Mouse (Mus musculus) heart, embryonic 10.5 days (tissue): ENCODE measurements around the gene Rpgrip1. TPM values are rescaled to one million over a fixed set of nuclear protein-coding genes. Genes with fewer than 3 reads are reported as not detected.

Experiments used
- DNase-seq: peaks from one replicate; pipeline ENCODE4 v3.0.0-alpha.2; 2017; ENCODE audit warnings: low spot score
- H3K27ac ChIP-seq: fragments of 300-500 bp; sonication (generic); 2 replicates; pipeline ENCODE4 v1.5.1; 2016; ENCODE audit warnings: mild to moderate bottlenecking
- H3K27me3 ChIP-seq: fragments of 300-500 bp; sonication (generic); 2 replicates; pipeline ENCODE4 v1.6.1; 2016; ENCODE audit warnings: mild to moderate bottlenecking; ENCODE audit not compliant: poor library complexity, insufficient read depth, severe bottlenecking
- H3K36me3 ChIP-seq: fragments of 300-500 bp; sonication (generic); 2 replicates; pipeline ENCODE4 v1.6.1; 2016; ENCODE audit warnings: mild to moderate bottlenecking, moderate library complexity
- H3K4me1 ChIP-seq: fragments of 300-500 bp; sonication (generic); 2 replicates; pipeline ENCODE4 v1.6.1; 2016; ENCODE audit warnings: mild to moderate bottlenecking
- H3K4me3 ChIP-seq: fragments of 300-500 bp; sonication (generic); 2 replicates; pipeline ENCODE4 v1.5.1; 2016; ENCODE audit warnings: mild to moderate bottlenecking, moderate library complexity
- H3K9me3 ChIP-seq: fragments of 300-500 bp; sonication (generic); 2 replicates; pipeline ENCODE4 v1.6.1; 2016; ENCODE audit warnings: mild to moderate bottlenecking, moderate library complexity
- WGBS: fragments of 180-500 bp; shearing (Covaris S2); methylation state at CpG from one replicate; pipeline ENCODE4 v1.1.7; 2016; 5-methylcytosine and 5-hydroxymethylcytosine counted together
- polyA plus RNA-seq: library from polyadenylated mRNA; unstranded; fragments of >200 nt; fragmentation: Nextera tagmentation; extraction: Ambion mirVana; gene quantifications from 2 replicates; pipeline ENCODE4 v1.2.1, GENCODE M21; 2016

Gene Rpgrip1
- polyA plus RNA-seq, 1 experiment from 2014 or later: 61.7 TPM

DNA sequence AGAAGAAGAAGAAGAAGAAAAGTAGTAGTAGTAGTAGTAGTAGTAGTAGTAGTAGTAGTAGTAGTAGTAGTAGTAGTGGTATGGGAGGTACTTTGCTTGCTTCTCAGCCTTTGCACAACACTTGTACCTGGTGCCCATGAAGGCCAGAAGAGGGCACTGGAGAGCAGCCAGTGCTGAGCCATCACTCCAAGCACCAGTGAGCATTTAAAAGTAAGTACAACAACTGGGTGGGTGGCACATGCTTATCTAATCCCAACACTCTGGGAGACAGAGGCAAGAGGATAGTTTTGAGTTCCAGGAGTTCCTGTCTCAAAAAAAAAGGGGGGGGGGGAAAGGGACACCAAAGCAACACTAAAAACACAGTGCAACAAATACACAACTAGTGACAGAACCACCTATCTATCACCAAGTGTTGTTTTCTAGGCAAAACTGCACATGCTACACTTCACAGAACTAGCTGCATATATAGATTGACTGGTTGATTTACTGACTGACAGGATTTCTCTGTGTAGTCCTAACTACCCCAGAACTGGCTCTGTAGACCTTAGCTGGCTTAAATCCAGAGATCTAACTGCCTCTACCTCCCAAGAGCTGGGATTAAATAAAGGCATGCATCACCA, 80.3 kb downstream of the Rpgrip1 start:
- Histone ChIP-seq H3K9me3 (no peaks in the 10 kb centered on the region), H3K27me3 (no peaks in the 10 kb centered on the region), H3K4me3 (no peak overlapping the region), H3K27ac (no peak overlapping the region), H3K4me1 (peaks cover 3% of the 10 kb centered on the region; the same call in 1 of the 2 replicates), H3K36me3 (peaks cover 15% of the 10 kb centered on the region)
- no peak for DNase-seq

DNA sequence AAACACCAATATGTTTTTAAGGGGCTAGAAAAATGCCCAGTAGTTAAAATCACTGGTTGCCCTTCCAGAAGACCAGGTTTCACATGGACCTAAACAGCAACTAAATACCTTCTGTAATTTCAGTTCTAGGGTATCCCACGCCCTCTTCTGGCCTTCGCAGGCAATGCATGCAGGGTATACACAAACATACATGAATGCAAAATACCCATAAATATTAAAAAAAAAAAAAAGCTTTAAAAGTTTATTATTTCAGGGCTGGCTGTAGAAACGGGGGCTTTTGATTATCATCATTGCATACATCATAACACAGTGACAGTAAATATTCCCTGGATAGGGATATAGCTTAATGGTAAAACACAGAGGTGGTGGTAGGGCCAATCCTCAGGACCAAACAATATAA, 85.2 kb downstream of the Rpgrip1 start:
- no peaks in the 10 kb centered on the region for H3K9me3 ChIP-seq
- H3K27ac ChIP-seq: no peak overlapping the region
- peaks cover 36% of the 10 kb centered on the region for H3K36me3 ChIP-seq
- DNase-seq: no peak
- H3K4me1 ChIP-seq: peaks cover 7% of the 10 kb centered on the region; the same call in 1 of the 2 replicates
- 11% methylated on average over 3 of the region's 3 CpGs for WGBS
- H3K4me3 ChIP-seq: peak overlapping the region; percentile 100
- H3K27me3 ChIP-seq: no peaks in the 10 kb centered on the region

DNA sequence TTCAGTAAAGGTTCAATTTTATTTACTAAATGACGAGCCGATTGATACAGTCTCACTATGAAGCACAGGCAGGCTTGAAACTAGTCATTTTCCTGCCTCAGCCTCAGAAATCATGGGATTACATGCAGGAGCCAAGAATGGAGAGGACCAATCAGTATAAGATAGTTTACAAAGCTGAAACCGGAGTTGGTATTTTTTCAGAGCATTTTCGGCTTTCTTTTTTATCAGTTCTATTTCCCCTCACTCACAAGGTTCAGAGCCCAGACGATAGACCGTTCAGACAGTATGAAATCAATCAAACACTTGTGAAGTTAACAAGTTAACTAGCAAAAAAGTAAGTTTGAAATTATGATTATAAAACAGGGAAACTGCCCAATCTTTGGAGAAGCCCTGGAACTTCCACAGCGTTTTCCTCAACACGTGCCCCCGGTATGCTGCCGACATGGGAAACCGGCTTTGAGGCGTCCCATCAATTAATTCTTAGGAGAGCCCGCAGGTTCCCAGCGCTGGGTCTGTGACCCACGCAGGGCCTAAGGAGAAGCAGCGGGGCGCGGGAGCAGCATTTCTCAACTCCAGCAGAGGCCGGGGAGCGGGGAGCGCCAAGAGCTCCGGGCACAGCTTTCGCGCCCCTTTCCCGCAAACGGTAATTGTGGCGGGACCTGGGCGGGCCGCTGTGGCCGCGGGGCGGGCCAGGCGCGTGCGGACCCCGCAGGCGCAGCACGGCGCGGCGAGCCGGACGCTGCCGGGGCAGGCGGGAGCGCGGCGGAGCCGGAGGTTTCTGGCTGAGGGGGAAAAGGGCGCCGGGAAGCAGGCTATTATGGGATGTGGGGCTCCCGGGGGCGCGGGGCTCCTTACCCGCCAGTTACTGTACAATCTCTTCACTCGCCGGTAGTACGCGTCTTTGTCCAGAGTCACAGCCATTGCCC, 86.0 kb downstream of the Rpgrip1 start:
- Histone ChIP-seq H3K27ac (peak overlapping the region; percentile 99), H3K36me3 (peaks cover 44% of the 10 kb centered on the region), H3K27me3 (no peaks in the 10 kb centered on the region), H3K4me3 (peak overlapping the region; percentile 100), H3K4me1 (peaks cover 7% of the 10 kb centered on the region; the same call in 1 of the 2 replicates), H3K9me3 (no peaks in the 10 kb centered on the region)
- under 1% methylated on average over 59 of the region's 59 CpGs for WGBS
- DNase-seq: no peak

DNA sequence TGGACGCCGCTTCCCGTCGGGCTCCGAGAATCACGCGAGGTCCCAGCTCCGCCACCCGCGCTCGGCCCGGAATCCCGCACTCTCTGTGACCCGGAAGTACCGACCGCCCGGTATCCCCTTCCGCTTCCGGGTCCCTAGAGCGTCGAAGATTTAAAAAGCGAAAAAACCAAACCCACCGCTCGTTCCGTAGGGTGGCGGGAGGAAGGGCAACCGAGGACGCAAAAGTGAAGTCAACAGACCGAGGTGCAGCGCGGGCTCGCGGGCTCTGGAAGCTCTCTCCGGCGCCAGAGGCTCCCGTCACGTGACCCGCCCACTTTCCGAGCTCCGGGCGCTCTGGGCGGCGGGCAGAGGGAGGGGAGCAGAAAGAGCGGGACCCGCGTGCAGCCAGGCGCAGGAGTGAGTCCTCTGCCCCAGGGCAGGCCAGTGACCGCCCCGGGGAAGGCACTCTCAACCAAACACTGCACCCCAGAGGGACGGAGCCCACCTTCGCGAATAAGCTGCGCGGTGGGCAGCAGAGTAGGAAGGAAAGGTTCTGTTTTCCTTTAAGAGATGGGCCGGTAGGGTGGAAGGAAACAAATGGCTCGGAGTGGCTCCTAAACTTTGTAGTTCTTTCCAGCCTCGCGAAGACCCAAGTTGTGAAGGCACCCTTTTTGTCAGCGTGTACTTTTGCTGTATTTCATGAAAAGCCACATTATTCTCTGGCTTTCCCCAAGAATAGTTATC, 86.8 kb downstream of the Rpgrip1 start, which contains the start of gene Supt16:
Gene Supt16 (minus strand): TSS at position 261 of the 723 bp plus-strand sequence.
- Histone ChIP-seq H3K27me3 (no peaks in the 10 kb centered on the region), H3K4me1 (peaks cover 7% of the 10 kb centered on the region; the same call in 1 of the 2 replicates), H3K27ac (peak within 1 kb of the TSS; percentile 99), H3K9me3 (no peaks in the 10 kb centered on the region), H3K36me3 (peaks cover 47% of the 10 kb centered on the region), H3K4me3 (peak within 1 kb of the TSS; percentile 100)
- DNase-seq: peak; percentile 92
- WGBS: under 1% methylated on average over 59 of the region's 59 CpGs

DNA sequence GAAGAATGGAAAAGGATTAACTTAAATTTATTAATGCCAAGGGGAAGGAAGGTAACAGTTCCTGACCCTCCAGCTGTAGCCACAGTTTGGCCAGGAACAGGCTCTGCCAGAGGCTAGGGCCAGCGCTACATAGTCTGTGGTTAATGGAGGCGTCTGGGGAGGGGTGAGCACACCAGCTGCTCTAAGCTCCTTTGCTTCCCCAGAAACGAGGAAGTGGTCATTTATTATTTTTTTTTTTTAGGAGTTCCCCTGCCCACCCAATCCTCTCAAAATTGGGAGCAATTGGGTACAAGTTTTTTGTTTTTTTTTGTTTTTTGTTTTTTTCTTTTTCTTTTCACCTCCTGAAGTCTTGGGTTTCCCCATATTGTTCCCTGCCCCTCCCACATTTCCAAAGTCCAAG, 87.6 kb downstream of the Rpgrip1 start:
- H3K4me1 ChIP-seq: peaks cover 7% of the 10 kb centered on the region; the same call in 1 of the 2 replicates
- no peaks in the 10 kb centered on the region for H3K9me3 ChIP-seq
- no peaks in the 10 kb centered on the region for H3K27me3 ChIP-seq
- DNase-seq: no peak
- H3K4me3 ChIP-seq: peak overlapping the region; percentile 100
- peaks cover 49% of the 10 kb centered on the region for H3K36me3 ChIP-seq
- WGBS: 28% methylated on average over 3 of the region's 3 CpGs
- peak overlapping the region; percentile 99 for H3K27ac ChIP-seq

DNA sequence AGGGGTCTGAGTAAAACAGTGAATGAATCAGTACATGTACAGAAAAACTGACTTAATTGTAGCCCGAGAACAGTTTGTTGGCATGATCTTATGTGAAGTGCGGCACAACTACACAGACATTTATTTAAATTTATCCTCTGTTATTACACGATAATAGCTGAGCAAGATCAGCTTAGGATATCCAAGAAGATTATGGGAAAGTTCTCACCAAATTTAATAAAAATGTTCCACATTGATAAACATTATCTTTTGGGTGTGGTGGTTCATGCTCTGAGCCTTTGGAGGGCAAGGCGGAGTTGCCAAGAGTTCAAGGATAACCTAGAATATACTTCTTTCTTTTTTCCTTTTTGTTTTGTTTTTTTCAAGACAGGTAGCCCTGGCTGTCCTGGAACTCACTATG, 88.9 kb downstream of the Rpgrip1 start:
- peaks cover 7% of the 10 kb centered on the region; the same call in 1 of the 2 replicates for H3K4me1 ChIP-seq
- DNase-seq: no peak
- no peaks in the 10 kb centered on the region for H3K9me3 ChIP-seq
- no peaks in the 10 kb centered on the region for H3K27me3 ChIP-seq
- H3K4me3 ChIP-seq: no peak overlapping the region
- 90% methylated on average over 4 of the region's 4 CpGs for WGBS
- peaks cover 56% of the 10 kb centered on the region for H3K36me3 ChIP-seq
- no peak overlapping the region for H3K27ac ChIP-seq

Other genes with a start within 250 kb of the Rpgrip1 start
- 40.0 and 45.1 TPM in 2 replicates for gene Mettl17, start 225.9 kb upstream of the Rpgrip1 start, polyA plus RNA-seq
- gene Slc39a2, start 217.8 kb upstream of the Rpgrip1 start, polyA plus RNA-seq: 0.53 and 0.63 TPM in 2 replicates
- 92.7 and 155 TPM in 2 replicates for gene Ndrg2, start 196.5 kb upstream of the Rpgrip1 start, polyA plus RNA-seq
- not detected in 2 replicates for gene Tppp2, start 192.3 kb upstream of the Rpgrip1 start, polyA plus RNA-seq
- not detected in 2 replicates for gene Rnase13, start 187.9 kb upstream of the Rpgrip1 start, polyA plus RNA-seq
- gene Arhgef40, start 126.0 kb upstream of the Rpgrip1 start, polyA plus RNA-seq: 72.3 and 86.4 TPM in 2 replicates
- 0.27 and 0.57 TPM in 2 replicates for gene Tmem253, start 95.0 kb upstream of the Rpgrip1 start, polyA plus RNA-seq
- gene Zfp219, start 90.0 kb upstream of the Rpgrip1 start, polyA plus RNA-seq: 21.5 and 31.1 TPM in 2 replicates
- gene Olfr221, start 68.2 kb upstream of the Rpgrip1 start, polyA plus RNA-seq: not detected in 2 replicates
- 506 and 686 TPM in 2 replicates for gene Hnrnpc, start 6.7 kb upstream of the Rpgrip1 start, polyA plus RNA-seq
- gene Supt16, start 86.7 kb downstream of the Rpgrip1 start, polyA plus RNA-seq: 40.6 and 45.2 TPM in 2 replicates
- gene Chd8, start 147.1 kb downstream of the Rpgrip1 start, polyA plus RNA-seq: 32.6 and 34.0 TPM in 2 replicates
- gene Tox4, start 168.4 kb downstream of the Rpgrip1 start, polyA plus RNA-seq: 40.2 and 40.4 TPM in 2 replicates
- 15.5 and 17.1 TPM in 2 replicates for gene Rab2b, start 168.8 kb downstream of the Rpgrip1 start, polyA plus RNA-seq
- 36.0 and 42.5 TPM in 2 replicates for gene Mettl3, start 194.4 kb downstream of the Rpgrip1 start, polyA plus RNA-seq
- 12.1 and 17.1 TPM in 2 replicates for gene Sall2, start 218.1 kb downstream of the Rpgrip1 start, polyA plus RNA-seq
- gene Olfr1513, start 245.7 kb downstream of the Rpgrip1 start, polyA plus RNA-seq: not detected in 2 replicates